Mouse (Mus musculus) MEL (cell line): ENCODE data around the gene Nelfb.

ENCODE experiments used
- CHD2 ChIP-seq: IDR thresholded peaks from 2 replicates; pipeline ENCODE4 v1.6.1; 2011; ENCODE audit warnings: low read length, improper control_type of control experiment
- EP300 ChIP-seq, 2 experiments: IDR thresholded peaks; 2 replicates each; pipeline ENCODE4 v1.6.1; 2011; ENCODE audit warnings: improper control_type of control experiment in 2 of 2, low read length in 2 of 2, low read depth in 1 of 2, mild to moderate bottlenecking in 1 of 2
- HCFC1 ChIP-seq: IDR thresholded peaks from 2 replicates; pipeline ENCODE4 v1.6.1; 2012; ENCODE audit warnings: low read depth, mild to moderate bottlenecking, inconsistent platforms, low read length, improper control_type of control experiment, moderate library complexity
- POLR2A ChIP-seq, 2 experiments: IDR thresholded peaks; 2 replicates each; pipeline ENCODE4 v1.6.1; 2011 to 2012; ENCODE audit warnings: low read length in 2 of 2, mild to moderate bottlenecking in 2 of 2, control low read depth in 1 of 2, improper control_type of control experiment in 1 of 2, low read depth in 1 of 2, moderate library complexity in 1 of 2; ENCODE audit not compliant: control insufficient read depth in 1 of 2, insufficient read depth in 1 of 2, poor library complexity in 1 of 2
- TBP ChIP-seq: IDR thresholded peaks from 2 replicates; pipeline ENCODE4 v1.8.0; 2011; ENCODE audit warnings: low read depth, low read length, improper control_type of control experiment
- ZMIZ1 ChIP-seq: IDR thresholded peaks from 2 replicates; pipeline ENCODE4 v1.6.1; 2012; ENCODE audit warnings: low read depth, mild to moderate bottlenecking, inconsistent platforms, low read length, improper control_type of control experiment, moderate library complexity

DNA sequence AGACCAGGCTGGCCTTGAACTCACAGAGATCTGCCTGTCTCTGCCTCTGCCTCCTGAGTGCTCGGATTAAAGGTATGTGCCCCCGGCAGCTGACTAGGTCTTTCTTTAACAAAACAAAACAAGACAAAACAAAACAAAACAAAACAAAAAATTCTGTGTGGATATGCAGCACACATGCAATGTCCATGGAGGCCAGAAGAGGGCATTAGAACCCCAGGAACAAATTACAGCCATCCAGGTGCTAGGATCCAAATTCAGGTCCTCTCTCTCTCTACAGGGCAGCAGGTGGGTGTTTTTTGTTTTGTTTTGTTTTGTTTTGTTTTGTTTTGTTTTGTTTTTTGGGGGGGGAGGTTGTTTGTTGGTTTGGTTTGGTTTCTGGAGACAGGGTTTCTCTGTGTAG lies 47.6 kb upstream of the Nelfb start:
- no peak for TF ChIP-seq POLR2A (IDR thresholded peaks at IDR 0.05; ENCODE audit: control insufficient read depth in 1 of 2, insufficient read depth in 1 of 2, low read depth in 1 of 2, low read length in 2 of 2, poor library complexity in 1 of 2)
- TF ChIP-seq ZMIZ1: no peak
- no peak for TF ChIP-seq TBP
- TF ChIP-seq CHD2: no peak
- TF ChIP-seq HCFC1: no peak
- TF ChIP-seq EP300 (IDR thresholded peaks at IDR 0.05; ENCODE audit: low read depth in 1 of 2, low read length in 2 of 2): no peak
